Mouse (Mus musculus) intestine, embryonic 15.5 days (tissue): ENCODE results near the gene Brpf1. TPM values are rescaled to one million over a fixed set of nuclear protein-coding genes. Genes with fewer than 3 reads are reported as not detected.

Experiments used
- ATAC-seq: fragments of 200-750 bp; cut with Nextera tagmentation; 2 replicates; pipeline ENCODE4 v1.8.0; 2017; ENCODE audit warnings: moderate TSS enrichment, moderate library complexity
- H3K27ac ChIP-seq: fragments of 300-500 bp; sonication (generic); 2 replicates; pipeline ENCODE4 v1.5.1; 2015; ENCODE audit warnings: mild to moderate bottlenecking, inconsistent platforms
- H3K27me3 ChIP-seq: fragments of 300-500 bp; sonication (generic); replicated peaks from 2 replicates; pipeline ENCODE4 v1.6.1; 2015; ENCODE audit warnings: inconsistent platforms
- H3K36me3 ChIP-seq: fragments of 300-500 bp; sonication (generic); 2 replicates; pipeline ENCODE4 v1.6.1; 2015; ENCODE audit warnings: inconsistent platforms
- H3K4me1 ChIP-seq: fragments of 300-500 bp; sonication (generic); replicated peaks from 2 replicates; pipeline ENCODE4 v1.6.1; 2015; ENCODE audit warnings: inconsistent platforms
- H3K4me2 ChIP-seq: fragments of 300-500 bp; sonication (generic); replicated peaks from 2 replicates; pipeline ENCODE4 v1.6.1; 2015; ENCODE audit warnings: mild to moderate bottlenecking, inconsistent platforms
- H3K4me3 ChIP-seq: fragments of 300-500 bp; sonication (generic); replicated peaks from 2 replicates; pipeline ENCODE4 v1.5.1; 2015; ENCODE audit warnings: inconsistent platforms
- H3K9ac ChIP-seq: fragments of 300-500 bp; sonication (generic); 2 replicates; pipeline ENCODE4 v1.6.1; 2015; ENCODE audit warnings: inconsistent platforms
- H3K9me3 ChIP-seq: fragments of 300-500 bp; sonication (generic); 2 replicates; pipeline ENCODE4 v1.6.1; 2016; ENCODE audit warnings: inconsistent platforms
- WGBS: fragments of 180-500 bp; shearing (Covaris S2); methylation state at CpG from one replicate; pipeline ENCODE4 v1.1.7; 2015; 5-methylcytosine and 5-hydroxymethylcytosine counted together
- polyA plus RNA-seq: library from polyadenylated mRNA; unstranded; fragments of >200 nt; fragmentation: Nextera tagmentation; extraction: Ambion mirVana; gene quantifications from 2 replicates; pipeline ENCODE4 v1.2.1, GENCODE M21; 2015

Brpf1 gene
- 13.6 and 15.3 TPM in 2 replicates for polyA plus RNA-seq

GRCm38 (mm10) chr6:113306986-113307349 lies at the start of gene Brpf1:
TSS of gene Brpf1 (plus strand) at chr6:113307137.
- Histone ChIP-seq H3K27me3 (no peaks in the 10 kb centered on the region), H3K4me2 (peak within 1 kb of the TSS; percentile 91), H3K36me3 (peaks cover 5% of the 10 kb centered on the region; the same call in 1 of the 2 replicates), H3K9me3 (no peaks in the 10 kb centered on the region), H3K4me1 (peaks cover 10% of the 10 kb centered on the region), H3K27ac (peak within 1 kb of the TSS; percentile 92), H3K4me3 (peak within 1 kb of the TSS; percentile 99), H3K9ac (peak within 1 kb of the TSS; percentile 98)
- ATAC-seq = peak; percentile 61
- under 1% methylated on average over 32 of the region's 32 CpGs for WGBS

GRCm38 (mm10) chr6:113261174-113261858 lies 45.6 kb upstream of the Brpf1 start:
- H3K4me1 ChIP-seq = no peaks in the 10 kb centered on the region
- peaks cover 41% of the 10 kb centered on the region for H3K36me3 ChIP-seq
- H3K27me3 ChIP-seq = no peaks in the 10 kb centered on the region

DNA sequence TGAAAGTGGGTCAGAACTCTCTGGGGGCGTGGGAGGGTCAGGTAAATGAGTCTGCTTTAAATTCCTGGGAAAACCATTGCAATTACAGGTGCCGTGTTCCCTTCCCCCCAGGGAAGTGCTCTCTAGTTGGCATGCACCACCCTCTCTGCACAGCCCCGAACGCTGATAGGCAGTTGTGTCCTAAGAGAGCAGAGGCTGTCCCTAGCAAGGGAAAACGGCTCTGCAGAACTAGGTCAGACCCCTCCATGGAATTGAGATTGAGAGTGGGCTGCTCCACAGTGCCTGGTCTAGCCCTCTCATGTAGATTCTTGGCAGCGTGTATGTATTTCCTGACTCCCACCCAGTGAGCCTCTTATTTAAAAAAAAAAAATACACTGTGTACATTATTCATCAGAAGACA lies 43.4 kb upstream of the Brpf1 start:
- Histone ChIP-seq H3K9me3 (no peaks in the 10 kb centered on the region), H3K36me3 (peaks cover 37% of the 10 kb centered on the region), H3K4me2 (no peak overlapping the region), H3K4me1 (no peaks in the 10 kb centered on the region), H3K4me3 (no peak overlapping the region), H3K27me3 (no peaks in the 10 kb centered on the region), H3K9ac (no peak overlapping the region), H3K27ac (no peak overlapping the region)
- ATAC-seq = no peak
- 89% methylated on average over 6 of the region's 6 CpGs for WGBS

More at GRCm38 (mm10) chr6:113261174-113261858, 45.6 kb upstream of the Brpf1 start:
- Histone ChIP-seq H3K9ac (no peak overlapping the region), H3K27ac (no peak overlapping the region), H3K4me2 (no peak overlapping the region), H3K9me3 (no peaks in the 10 kb centered on the region), H3K4me3 (no peak overlapping the region)
- no peak for ATAC-seq
- WGBS = 83% methylated on average over 8 of the region's 8 CpGs

DNA sequence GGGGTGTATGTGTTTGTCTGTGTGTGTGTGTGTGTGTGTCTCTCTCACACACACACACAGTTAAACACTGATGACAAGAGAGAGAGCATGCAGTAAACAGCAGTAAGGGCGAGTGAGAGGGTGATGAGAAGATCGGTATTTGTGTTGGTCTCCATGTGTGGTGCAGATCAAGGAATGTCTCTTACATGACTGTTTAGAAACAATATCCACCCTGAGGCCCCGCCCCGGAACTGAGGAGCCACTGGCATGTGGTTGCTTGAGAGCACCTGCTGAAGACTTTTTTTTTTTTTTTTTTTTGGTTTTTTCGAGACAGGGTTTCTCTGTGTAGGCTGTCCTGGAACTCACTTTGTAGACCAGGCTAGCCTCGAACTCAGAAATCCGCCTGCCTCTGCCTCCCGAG lies 42.5 kb upstream of the Brpf1 start:
- WGBS = 93% methylated on average over 8 of the region's 8 CpGs
- no peak overlapping the region for H3K9ac ChIP-seq

GRCm38 (mm10) chr6:113266996-113267655 lies 39.8 kb upstream of the Brpf1 start:
- no peak overlapping the region for H3K9ac ChIP-seq
- no peaks in the 10 kb centered on the region for H3K27me3 ChIP-seq
- H3K4me3 ChIP-seq = no peak overlapping the region
- peaks cover 33% of the 10 kb centered on the region for H3K36me3 ChIP-seq
- 89% methylated on average over 7 of the region's 7 CpGs for WGBS
- ATAC-seq = no peak
- H3K9me3 ChIP-seq = no peaks in the 10 kb centered on the region
- no peak overlapping the region for H3K4me2 ChIP-seq
- no peak overlapping the region for H3K27ac ChIP-seq
- H3K4me1 ChIP-seq = no peaks in the 10 kb centered on the region

More for the DNA sequence above, 42.5 kb upstream of the Brpf1 start:
- Histone ChIP-seq H3K4me2 (no peak overlapping the region), H3K27me3 (no peaks in the 10 kb centered on the region), H3K4me1 (no peaks in the 10 kb centered on the region), H3K9me3 (no peaks in the 10 kb centered on the region), H3K27ac (no peak overlapping the region), H3K36me3 (peaks cover 33% of the 10 kb centered on the region), H3K4me3 (no peak overlapping the region)
- no peak for ATAC-seq

- 88% methylated on average over 1 of the region's 1 CpGs for WGBS
- H3K27me3 ChIP-seq = no peaks in the 10 kb centered on the region
- H3K27ac ChIP-seq = no peak overlapping the region
- H3K9ac ChIP-seq = no peak overlapping the region
- no peaks in the 10 kb centered on the region for H3K9me3 ChIP-seq
- ATAC-seq = no peak
- no peaks in the 10 kb centered on the region for H3K4me1 ChIP-seq
- no peak overlapping the region for H3K4me2 ChIP-seq
- peaks cover 35% of the 10 kb centered on the region for H3K36me3 ChIP-seq
- no peak overlapping the region for H3K4me3 ChIP-seq
These were observed 38.9 kb upstream of the Brpf1 start for GRCm38 (mm10) chr6:113267988-113268387.

GRCm38 (mm10) chr6:113272365-113272764 lies 34.6 kb upstream of the Brpf1 start:
- peaks cover 23% of the 10 kb centered on the region for H3K36me3 ChIP-seq
- ATAC-seq = no peak
- no peaks in the 10 kb centered on the region for H3K9me3 ChIP-seq
- WGBS = 87% methylated on average over 3 of the region's 3 CpGs
- H3K27ac ChIP-seq = no peak overlapping the region
- no peaks in the 10 kb centered on the region for H3K27me3 ChIP-seq
- no peak overlapping the region for H3K4me2 ChIP-seq
- H3K9ac ChIP-seq = no peak overlapping the region
- H3K4me1 ChIP-seq = no peaks in the 10 kb centered on the region
- no peak overlapping the region for H3K4me3 ChIP-seq

DNA sequence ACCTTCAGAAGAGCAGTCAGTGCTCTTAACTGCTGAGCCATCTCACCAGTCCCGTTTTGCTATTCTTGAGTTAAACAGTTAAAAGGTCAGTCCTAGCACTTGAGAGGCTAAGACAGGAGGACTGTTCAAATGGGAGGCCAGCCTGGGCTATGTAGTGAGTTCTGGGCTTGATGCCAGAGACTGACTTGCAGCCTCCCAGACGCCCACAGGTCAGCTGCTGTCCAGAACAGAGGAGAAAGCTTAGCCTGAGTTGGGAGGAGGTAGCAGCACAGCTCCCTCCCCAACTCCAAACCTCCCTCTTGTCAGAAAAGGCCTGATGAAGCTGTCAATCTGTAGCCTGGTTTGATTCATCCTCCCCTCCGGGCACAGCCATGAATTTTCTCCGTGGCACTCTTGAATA lies 30.1 kb upstream of the Brpf1 start:
- no peak overlapping the region for H3K4me3 ChIP-seq
- no peaks in the 10 kb centered on the region for H3K4me1 ChIP-seq
- H3K36me3 ChIP-seq = 0 out of 2 replicates have a peak, but pooled peaks cover 10% of the 10 kb centered on the region
- no peak overlapping the region for H3K27ac ChIP-seq
- peaks cover 4% of the 10 kb centered on the region for H3K27me3 ChIP-seq
- H3K9ac ChIP-seq = no peak overlapping the region
- H3K4me2 ChIP-seq = no peak overlapping the region
- ATAC-seq = no peak
- no peaks in the 10 kb centered on the region for H3K9me3 ChIP-seq
- 69% methylated on average over 4 of the region's 4 CpGs for WGBS

DNA sequence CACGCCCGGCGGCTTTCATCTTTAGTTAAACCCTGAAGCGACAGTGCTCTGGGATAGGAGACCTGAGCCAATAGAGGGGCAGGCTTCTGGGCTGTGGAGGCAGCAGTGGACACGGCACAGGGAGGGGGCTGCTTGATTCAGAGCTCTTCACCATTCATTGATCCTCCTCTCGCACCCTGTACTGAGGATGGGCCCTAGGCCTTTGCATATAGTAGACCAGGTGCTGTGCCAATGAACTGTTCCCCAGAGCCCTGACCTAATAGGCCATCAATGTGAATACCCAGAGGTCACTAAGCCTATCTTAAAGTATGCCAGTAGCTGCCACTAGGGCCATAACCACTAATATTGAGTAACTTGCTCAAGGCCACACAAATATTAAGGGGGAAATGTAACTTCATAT lies 25.3 kb upstream of the Brpf1 start:
- WGBS = 64% methylated on average over 6 of the region's 6 CpGs
- peak; percentile 20; the same call in 1 of the 2 replicates for ATAC-seq

GRCm38 (mm10) chr6:113282101-113282802 lies 24.7 kb upstream of the Brpf1 start, which contains the start of gene Cpne9:
TSS of gene Cpne9 (plus strand) at chr6:113282307.
- Histone ChIP-seq H3K36me3 (no peaks in the 10 kb centered on the region), H3K27ac (no peak within 1 kb of the TSS), H3K9me3 (no peaks in the 10 kb centered on the region), H3K4me3 (0 out of 2 replicates have a peak within 1 kb of the TSS, but pooled peaks have one; percentile 9), H3K4me1 (peaks cover 7% of the 10 kb centered on the region; the same call in 1 of the 2 replicates), H3K27me3 (peaks cover 37% of the 10 kb centered on the region), H3K4me2 (peak within 1 kb of the TSS; percentile 46), H3K9ac (no peak within 1 kb of the TSS)
- 2% methylated on average over 37 of the region's 37 CpGs for WGBS
- ATAC-seq = peak; percentile 61

More for the DNA sequence above, 25.3 kb upstream of the Brpf1 start:
- Histone ChIP-seq H3K4me2 (no peak overlapping the region; the same call in 1 of the 2 replicates), H3K9ac (no peak overlapping the region), H3K36me3 (no peaks in the 10 kb centered on the region), H3K4me3 (no peak overlapping the region), H3K4me1 (peaks cover 7% of the 10 kb centered on the region; the same call in 1 of the 2 replicates), H3K27ac (no peak overlapping the region), H3K9me3 (no peaks in the 10 kb centered on the region), H3K27me3 (peaks cover 37% of the 10 kb centered on the region)

DNA sequence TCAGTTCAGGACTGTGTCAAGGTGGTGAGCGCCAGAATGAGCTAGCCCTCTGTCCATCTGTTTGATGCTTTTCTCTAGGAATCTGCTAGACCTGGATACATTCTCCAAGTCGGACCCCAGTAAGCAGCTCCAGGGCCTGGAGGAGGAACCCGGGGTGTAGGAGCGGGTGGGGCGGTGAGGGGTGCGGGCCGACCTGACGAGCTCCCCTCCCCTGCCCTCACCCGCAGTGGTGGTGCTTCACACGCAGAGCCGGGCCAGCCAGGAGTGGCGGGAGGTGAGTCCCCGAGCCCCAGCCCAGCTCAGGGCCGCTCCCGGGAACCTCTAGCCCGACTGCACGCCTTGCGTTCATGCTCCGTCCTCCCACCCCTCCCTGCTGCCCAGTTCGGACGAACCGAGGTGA lies 24.0 kb upstream of the Brpf1 start:
- peak; percentile 47; the same call in 1 of the 2 replicates for ATAC-seq
- H3K4me2 ChIP-seq = peak overlapping the region; percentile 28
- H3K27me3 ChIP-seq = peaks cover 37% of the 10 kb centered on the region
- no peaks in the 10 kb centered on the region for H3K9me3 ChIP-seq
- 2% methylated on average over 22 of the region's 22 CpGs for WGBS
- no peak overlapping the region for H3K9ac ChIP-seq
- no peak overlapping the region for H3K4me3 ChIP-seq
- H3K36me3 ChIP-seq = no peaks in the 10 kb centered on the region
- no peak overlapping the region for H3K27ac ChIP-seq
- H3K4me1 ChIP-seq = peaks cover 7% of the 10 kb centered on the region; the same call in 1 of the 2 replicates

- Histone ChIP-seq H3K4me1 (peaks cover 7% of the 10 kb centered on the region; the same call in 1 of the 2 replicates), H3K27me3 (peaks cover 37% of the 10 kb centered on the region), H3K27ac (no peak overlapping the region), H3K4me3 (no peak overlapping the region), H3K9me3 (no peaks in the 10 kb centered on the region), H3K9ac (no peak overlapping the region), H3K36me3 (no peaks in the 10 kb centered on the region), H3K4me2 (peak overlapping the region; percentile 28; the same call in 1 of the 2 replicates)
- WGBS = 4% methylated on average over 6 of the region's 6 CpGs
- 0 out of 2 replicates have a peak, but pooled peaks have one; percentile 17 for ATAC-seq
These were observed 23.4 kb upstream of the Brpf1 start for GRCm38 (mm10) chr6:113283500-113283899.
